Mouse (Mus musculus) B cell, adult 2 months (primary cell): ENCODE measurements around the gene Flt1.

ENCODE experiments used
- DNase-seq, 2 experiments: peaks; one replicate each; pipeline ENCODE4 v3.0.0; 2022

The Flt1 gene

GRCm38 (mm10) chr5:147725831-147726700, at the start of gene Flt1:
Gene Flt1, minus strand, starts transcription at chr5:147726011.
- no peak for DNase-seq

GRCm38 (mm10) chr5:147775222-147775621, 49.4 kb upstream of the Flt1 start:
- DNase-seq, result no peak

GRCm38 (mm10) chr5:147769918-147770317, 44.1 kb upstream of the Flt1 start:
- DNase-seq, result no peak

- no peak for DNase-seq
Measured at GRCm38 (mm10) chr5:147764061-147764460, 38.2 kb upstream of the Flt1 start.

- no peak for DNase-seq
Measured at GRCm38 (mm10) chr5:147761984-147762383, 36.2 kb upstream of the Flt1 start.

GRCm38 (mm10) chr5:147761275-147761674, 35.5 kb upstream of the Flt1 start:
- no peak for DNase-seq

- DNase-seq, result no peak
Measured at GRCm38 (mm10) chr5:147758640-147759319, 33.0 kb upstream of the Flt1 start.

GRCm38 (mm10) chr5:147757832-147758587, 32.2 kb upstream of the Flt1 start:
- DNase-seq, result peak; percentile 30 to 34

- no peak for DNase-seq
Measured at GRCm38 (mm10) chr5:147752914-147753341, 27.1 kb upstream of the Flt1 start.

GRCm38 (mm10) chr5:147751673-147752130, 25.9 kb upstream of the Flt1 start:
- no peak for DNase-seq

GRCm38 (mm10) chr5:147749972-147750371, 24.2 kb upstream of the Flt1 start:
- no peak for DNase-seq

- DNase-seq, result no peak
Measured at GRCm38 (mm10) chr5:147748081-147748581, 22.3 kb upstream of the Flt1 start.

- DNase-seq, result no peak
Measured at GRCm38 (mm10) chr5:147744900-147745653, 19.3 kb upstream of the Flt1 start.

- DNase-seq, result no peak
Measured at GRCm38 (mm10) chr5:147742468-147743111, 16.8 kb upstream of the Flt1 start.

- no peak for DNase-seq
Measured at GRCm38 (mm10) chr5:147736766-147737280, 11.0 kb upstream of the Flt1 start.

GRCm38 (mm10) chr5:147733682-147734081, 7.9 kb upstream of the Flt1 start:
- DNase-seq, result peak; percentile 9 to 26

- no peak for DNase-seq
Measured at GRCm38 (mm10) chr5:147732926-147733325, 7.1 kb upstream of the Flt1 start.

- DNase-seq, result no peak
Measured at GRCm38 (mm10) chr5:147727481-147727880, 1.7 kb upstream of the Flt1 start.

GRCm38 (mm10) chr5:147726701-147727393, 1.0 kb upstream of the Flt1 start:
- no peak for DNase-seq

- DNase-seq, result no peak
Measured at GRCm38 (mm10) chr5:147724945-147725830, 623 bp downstream of the Flt1 start.
